Comparison of ENCODE assay signal across 11 mouse cellular contexts in the genomic region with DNA sequence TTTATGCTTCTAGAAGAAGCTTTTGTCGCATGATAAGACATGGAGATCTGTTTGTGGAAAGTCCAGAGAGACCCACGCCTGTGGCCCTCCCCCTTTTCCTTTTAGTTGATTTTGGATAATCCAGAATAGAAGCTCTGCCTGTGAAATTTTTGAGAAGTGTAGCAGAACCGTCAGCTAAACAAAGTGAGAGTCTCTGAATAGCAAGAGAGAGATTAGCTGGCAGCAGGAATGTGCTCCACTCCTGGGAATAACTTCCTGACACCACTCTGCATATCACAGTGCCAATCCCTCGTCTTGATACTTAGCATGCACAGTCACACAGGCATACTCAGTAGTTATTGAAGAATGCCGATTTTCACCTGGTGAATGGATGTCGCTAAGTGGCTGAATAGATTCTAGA.
DNase-seq lines count a peak whose midpoint lies in the region; ATAC-seq and TF ChIP-seq lines count a peak whose summit lies in the region.
"Had no signal": no experiment of that assay in that cellular context is flagged by ENCODE, and none has a peak within 500 bp of the region (broad histone marks: within the 10 kb centered on the region; RNA-seq: fewer than 3 reads in every experiment).

No protein-coding gene starts in this region.

- H3K4me2 ChIP-seq in heart, embryonic 12.5 days, result peak overlapping the region; percentile 48
- H3K4me2 ChIP-seq: stomach, embryonic 15.5 days had no signal

- peaks cover 8% of the 10 kb centered on the region for H3K4me1 ChIP-seq in heart, adult 2 months (ENCODE audit: control insufficient read depth, insufficient read depth, low read length)
- peaks cover 34% of the 10 kb centered on the region for H3K4me1 ChIP-seq in heart, embryonic 12.5 days (replicated peaks)

- H3K27me3 ChIP-seq in heart, adult 2 months (ENCODE audit: control insufficient read depth, insufficient read depth, low read length), result no peaks in the 10 kb centered on the region
- no peaks in the 10 kb centered on the region for H3K27me3 ChIP-seq in heart, embryonic 12.5 days (replicated peaks)
- H3K27me3 ChIP-seq: stomach, embryonic 15.5 days had no signal

- DNase-seq in heart, adult 2 months, result peak in 1 of 2 experiments; percentile 35
- DNase-seq in heart, postnatal 25 days (ENCODE audit: low spot score), result no peak
- DNase-seq in R1 (ENCODE audit: low read depth, low spot score), result peak; percentile 11
- DNase-seq in lung, postnatal 25 days (ENCODE audit: low spot score), result peak; percentile 30
- DNase-seq in natural killer cell, adult 2 months (ENCODE audit: low spot score in 2 of 2), result no peak
- no peak for DNase-seq in testis, postnatal 14 days (ENCODE audit: low spot score)
- no peak for DNase-seq in c-Kit-positive CD71-positive TER-119-positive erythroid progenitor cells, embryonic 14.5 days (ENCODE audit: low spot score)

- TF ChIP-seq EP300 in heart, adult 2 months (IDR thresholded peaks at IDR 0.05; ENCODE audit: insufficient read depth, low read depth, low read length), result no peak

- TF ChIP-seq CTCF in heart, adult 2 months (IDR thresholded peaks at IDR 0.05), result no peak

- peaks cover 4% of the 10 kb centered on the region; the same call in 1 of the 2 replicates for H3K36me3 ChIP-seq in heart, adult 2 months (ENCODE audit: control insufficient read depth, insufficient read depth, low read length)
- no peaks in the 10 kb centered on the region for H3K36me3 ChIP-seq in heart, embryonic 12.5 days
- H3K36me3 ChIP-seq: embryonic facial prominence, embryonic 10.5 days; stomach, embryonic 15.5 days had no signal

- peak overlapping the region; percentile 22; the same call in 1 of the 2 replicates for H3K4me3 ChIP-seq in heart, adult 2 months
- no peak overlapping the region for H3K4me3 ChIP-seq in heart, embryonic 12.5 days
- H3K4me3 ChIP-seq: embryonic facial prominence, embryonic 10.5 days; stomach, embryonic 15.5 days had no signal

- H3K9ac ChIP-seq in heart, adult 2 months (ENCODE audit: low read depth, low read length), result no peak overlapping the region; the same call in 1 of the 2 replicates
- H3K9ac ChIP-seq in heart, embryonic 12.5 days, result no peak overlapping the region
- H3K9ac ChIP-seq: stomach, embryonic 15.5 days had no signal

- peak overlapping the region; percentile 71 for H3K27ac ChIP-seq in heart, adult 2 months
- H3K27ac ChIP-seq in heart, embryonic 12.5 days (ENCODE audit: poor library complexity, severe bottlenecking), result peak overlapping the region; percentile 68
- H3K27ac ChIP-seq: embryonic facial prominence, embryonic 10.5 days; kidney, postnatal 0 days; stomach, embryonic 15.5 days had no signal

- no peaks in the 10 kb centered on the region for H3K9me3 ChIP-seq in heart, embryonic 12.5 days (replicated peaks)
- H3K9me3 ChIP-seq: embryonic facial prominence, embryonic 10.5 days; stomach, embryonic 15.5 days had no signal

- no peak for TF ChIP-seq POLR2A in heart, adult 2 months (IDR thresholded peaks at IDR 0.05; ENCODE audit: insufficient read depth, low read depth, low read length)

- H3K79me2 ChIP-seq in heart, adult 2 months (replicated peaks; ENCODE audit: control insufficient read depth, insufficient read depth, low read length), result no peaks in the 10 kb centered on the region

- peak; percentile 59 for ATAC-seq in heart, embryonic 12.5 days (ENCODE audit: insufficient number of reproducible peaks, low FRiP score)

- intact Hi-C loops in heart, adult 2 months (cut with DNase I), result loop anchor here (1.0 to 5.0 kb wide), 2 partner anchors 101 to 123 kb away; no protein-coding TSS in a partner anchor
- intact Hi-C loops in heart, postnatal 25 days (cut with DNase I), result loop anchor here (2.0 to 5.0 kb wide), 2 partner anchors 53 to 102 kb away; no protein-coding TSS in a partner anchor

- WGBS in heart, adult 2 months, result 22% methylated on average over 6 of the region's 6 CpGs
- 10% methylated on average over 6 of the region's 6 CpGs for WGBS in heart, embryonic 12.5 days

Comparison
In these comparisons a context has a peak if more than half of its experiments do, and no peak if none do; other contexts are left out.
1. DNase-seq: peak in R1 (single experiment) and lung, postnatal 25 days (single experiment); none in heart, postnatal 25 days (single experiment), natural killer cell, adult 2 months (0 of 2), testis, postnatal 14 days (single experiment) and c-Kit-positive CD71-positive TER-119-positive erythroid progenitor cells, embryonic 14.5 days (single experiment).